Comparison of ENCODE assay signal across 24 mouse cellular contexts in the genomic region with DNA sequence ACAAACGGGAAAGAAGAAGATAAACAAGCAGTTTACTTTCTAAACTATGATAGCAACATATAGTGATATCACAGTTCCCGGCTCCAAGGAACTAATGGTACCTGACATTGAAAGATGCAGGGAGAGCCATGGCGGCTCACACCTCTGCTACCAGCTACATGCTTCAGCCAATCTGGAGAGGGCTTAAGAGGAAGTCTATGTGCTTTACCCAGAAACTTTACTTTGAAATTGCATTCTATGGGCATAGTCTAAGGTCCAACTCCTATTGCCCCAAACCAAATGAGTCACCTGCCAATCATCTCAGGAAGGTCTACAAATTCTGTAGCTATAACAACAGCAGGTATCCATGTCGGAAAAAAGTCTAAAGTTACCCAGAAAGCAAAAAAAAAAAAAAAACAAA.
DNase-seq lines count a peak whose midpoint lies in the region; ATAC-seq and TF ChIP-seq lines count a peak whose summit lies in the region.
"Had no signal": no experiment of that assay in that cellular context is flagged by ENCODE, and none has a peak within 500 bp of the region (broad histone marks: within the 10 kb centered on the region; RNA-seq: fewer than 3 reads in every experiment).

No protein-coding gene starts in this region.

- H3K27me3 ChIP-seq in intestine, embryonic 15.5 days (replicated peaks), result no peaks in the 10 kb centered on the region
- H3K27me3 ChIP-seq in intestine, postnatal 0 days (replicated peaks; ENCODE audit: control insufficient read depth, insufficient read depth, low read length), result no peaks in the 10 kb centered on the region
- H3K27me3 ChIP-seq: CH12.LX; embryonic facial prominence, embryonic 12.5 days; forebrain, embryonic 13.5 days; forebrain, embryonic 15.5 days had no signal

- no peaks in the 10 kb centered on the region for H3K9me3 ChIP-seq in intestine, embryonic 15.5 days
- no peaks in the 10 kb centered on the region for H3K9me3 ChIP-seq in intestine, postnatal 0 days (ENCODE audit: control insufficient read depth)
- H3K9me3 ChIP-seq: embryonic facial prominence, embryonic 10.5 days; embryonic facial prominence, embryonic 12.5 days; forebrain, embryonic 13.5 days; forebrain, embryonic 15.5 days; G1E had no signal

- H3K9ac ChIP-seq in intestine, embryonic 15.5 days, result no peak overlapping the region
- H3K9ac ChIP-seq in intestine, postnatal 0 days (ENCODE audit: low read depth, low read length), result no peak overlapping the region
- H3K9ac ChIP-seq: embryonic facial prominence, embryonic 12.5 days; forebrain, embryonic 13.5 days; forebrain, embryonic 15.5 days; forebrain, postnatal 0 days had no signal

- H3K27ac ChIP-seq in intestine, embryonic 15.5 days, result no peak overlapping the region
- H3K27ac ChIP-seq in intestine, postnatal 0 days (ENCODE audit: low read depth, low read length), result no peak overlapping the region
- H3K27ac ChIP-seq: embryonic facial prominence, embryonic 10.5 days; embryonic facial prominence, embryonic 12.5 days; forebrain, embryonic 13.5 days; forebrain, embryonic 15.5 days had no signal

- DNase-seq in 3T3-L1 (ENCODE audit: low read depth, low spot score), result peak; percentile 27
- DNase-seq in layer of hippocampus, adult 11-12 months (ENCODE audit: low spot score), result no peak
- no peak for DNase-seq in frontal cortex, postnatal 25 days (ENCODE audit: low spot score in 2 of 2)
- DNase-seq: adrenal gland, adult 8-10 months; adrenal gland, postnatal 14 days; adrenal gland, postnatal 36 days; B cell, adult 2 months; cerebellum, adult 11-12 months; cerebellum, adult 2 months; cerebellum, adult 9-10 months; cerebellum, postnatal 10 days; cerebellum, postnatal 25 days; forebrain, postnatal 0 days had no signal

- TF ChIP-seq CTCF in intestine, postnatal 0 days (IDR thresholded peaks at IDR 0.05; ENCODE audit: low read depth), result no peak

- ATAC-seq in intestine, embryonic 15.5 days, result peak; percentile 70
- peak; percentile 59; the same call in 1 of the 2 replicates for ATAC-seq in intestine, postnatal 0 days
- ATAC-seq: activated CD4-positive, CD25-positive, alpha-beta regulatory T cell, adult 4 months; CD4-positive, CD25-positive, alpha-beta regulatory T cell, adult 4 months; forebrain, embryonic 13.5 days; forebrain, embryonic 15.5 days; forebrain, postnatal 0 days; Patski had no signal

- H3K36me3 ChIP-seq in intestine, embryonic 15.5 days, result no peaks in the 10 kb centered on the region
- H3K36me3 ChIP-seq in intestine, postnatal 0 days (ENCODE audit: control insufficient read depth, insufficient read depth), result no peaks in the 10 kb centered on the region
- H3K36me3 ChIP-seq: embryonic facial prominence, embryonic 10.5 days; embryonic facial prominence, embryonic 12.5 days; forebrain, embryonic 15.5 days; G1E had no signal

- H3K4me3 ChIP-seq in intestine, embryonic 15.5 days (replicated peaks), result no peak overlapping the region
- H3K4me3 ChIP-seq in intestine, postnatal 0 days (ENCODE audit: low read depth, low read length), result no peak overlapping the region
- H3K4me3 ChIP-seq: embryonic facial prominence, embryonic 10.5 days; embryonic facial prominence, embryonic 12.5 days; forebrain, embryonic 13.5 days; forebrain, embryonic 15.5 days had no signal

- H3K4me2 ChIP-seq in intestine, embryonic 15.5 days (replicated peaks), result no peak overlapping the region
- H3K4me2 ChIP-seq in intestine, postnatal 0 days (replicated peaks; ENCODE audit: low read depth), result no peak overlapping the region
- H3K4me2 ChIP-seq: embryonic facial prominence, embryonic 12.5 days; forebrain, embryonic 13.5 days; forebrain, embryonic 15.5 days had no signal

- 70% methylated on average over 4 of the region's 4 CpGs for WGBS in intestine, embryonic 15.5 days
- 61% methylated on average over 4 of the region's 4 CpGs for WGBS in intestine, postnatal 0 days

- H3K4me1 ChIP-seq in intestine, embryonic 15.5 days (replicated peaks), result 0 out of 2 replicates have a peak, but pooled peaks cover 3% of the 10 kb centered on the region
- H3K4me1 ChIP-seq in intestine, postnatal 0 days (replicated peaks; ENCODE audit: control insufficient read depth, insufficient read depth, low read length), result no peaks in the 10 kb centered on the region
- H3K4me1 ChIP-seq: embryonic facial prominence, embryonic 12.5 days; forebrain, embryonic 15.5 days had no signal
